Mouse (Mus musculus): ENCODE measurements around the gene Unc13d. TPM values are rescaled to one million over a fixed set of nuclear protein-coding genes. Genes with fewer than 3 reads are reported as not detected.
A peak's percentile ranks its signal among the peaks of the same experiment; 100 is the strongest.
"Not testable (repeated sequence)": the region's sequence is repeated elsewhere in the genome, so short reads cannot be mapped to it uniquely, and the experiment has no call there.

Unc13d gene
- polyA plus RNA-seq (2016; fragmentation: Nextera tagmentation; extraction: Ambion mirVana) = 3.1 and 4.5 TPM in 2 replicates

- H3K27me3 ChIP-seq (ENCODE audit: insufficient read depth, poor library complexity, severe bottlenecking) = no peaks in the 10 kb centered on the region; the same call in 1 of the 2 replicates
- 63% methylated on average over 22 of the region's 22 CpGs for WGBS
- no peaks in the 10 kb centered on the region for H3K9me3 ChIP-seq
- peaks cover 83% of the 10 kb centered on the region for H3K4me1 ChIP-seq (replicated peaks)
- peaks cover 41% of the 10 kb centered on the region for H3K36me3 ChIP-seq
- DNase-seq (ENCODE audit: low spot score) = no peak
- peak within 1 kb of the TSS; percentile 49 for H3K4me3 ChIP-seq
- H3K27ac ChIP-seq = peak within 1 kb of the TSS; percentile 88
These were observed at the start of gene Unc13d for GRCm38 (mm10) chr11:116077446-116078204. Gene Unc13d, minus strand, starts transcription at chr11:116077961.

GRCm38 (mm10) chr11:116126261-116126660 lies 48.5 kb upstream of the Unc13d start:
- H3K36me3 ChIP-seq = peaks cover 13% of the 10 kb centered on the region
- no peak overlapping the region for H3K27ac ChIP-seq
- H3K4me3 ChIP-seq = no peak overlapping the region
- peaks cover 11% of the 10 kb centered on the region for H3K27me3 ChIP-seq (ENCODE audit: insufficient read depth, poor library complexity, severe bottlenecking)
- DNase-seq (ENCODE audit: low spot score) = no peak
- 96% methylated on average over 15 of the region's 15 CpGs for WGBS
- H3K4me1 ChIP-seq (replicated peaks) = peaks cover 43% of the 10 kb centered on the region
- no peaks in the 10 kb centered on the region for H3K9me3 ChIP-seq

GRCm38 (mm10) chr11:116121731-116122245 lies 44.0 kb upstream of the Unc13d start:
- not testable (repeated sequence) for DNase-seq (ENCODE audit: low spot score)

GRCm38 (mm10) chr11:116117819-116118218 lies 40.1 kb upstream of the Unc13d start:
- Histone ChIP-seq H3K27ac (no peak overlapping the region), H3K4me1 (replicated peaks) (peaks cover 19% of the 10 kb centered on the region)
- DNase-seq (ENCODE audit: low spot score) = no peak

More at GRCm38 (mm10) chr11:116121731-116122245, 44.0 kb upstream of the Unc13d start:
- Histone ChIP-seq H3K36me3 (peaks cover 12% of the 10 kb centered on the region), H3K4me1 (replicated peaks) (peaks cover 20% of the 10 kb centered on the region)
- H3K9me3 ChIP-seq; H3K4me3 ChIP-seq; H3K27me3 ChIP-seq (ENCODE audit: insufficient read depth, poor library complexity, severe bottlenecking); H3K27ac ChIP-seq: not testable (repeated sequence)
- 91% methylated on average over 8 of the region's 8 CpGs for WGBS

GRCm38 (mm10) chr11:116117241-116117640 lies 39.5 kb upstream of the Unc13d start:
- no peaks in the 10 kb centered on the region for H3K36me3 ChIP-seq
- peaks cover 19% of the 10 kb centered on the region for H3K4me1 ChIP-seq (replicated peaks)
- H3K4me3 ChIP-seq = no peak overlapping the region
- H3K27ac ChIP-seq = peak overlapping the region; percentile 35; the same call in 1 of the 2 replicates
- WGBS = 66% methylated on average over 12 of the region's 12 CpGs
- DNase-seq (ENCODE audit: low spot score) = no peak
- H3K27me3 ChIP-seq (ENCODE audit: insufficient read depth, poor library complexity, severe bottlenecking) = peaks cover 1% of the 10 kb centered on the region
- no peaks in the 10 kb centered on the region for H3K9me3 ChIP-seq

More at GRCm38 (mm10) chr11:116117819-116118218, 40.1 kb upstream of the Unc13d start:
- no peak overlapping the region for H3K4me3 ChIP-seq
- H3K9me3 ChIP-seq = no peaks in the 10 kb centered on the region
- no peaks in the 10 kb centered on the region for H3K36me3 ChIP-seq
- no peaks in the 10 kb centered on the region; the same call in 1 of the 2 replicates for H3K27me3 ChIP-seq (ENCODE audit: insufficient read depth, poor library complexity, severe bottlenecking)

- Histone ChIP-seq H3K36me3 (no peaks in the 10 kb centered on the region), H3K4me3 (no peak overlapping the region), H3K9me3 (no peaks in the 10 kb centered on the region), H3K27ac (no peak overlapping the region), H3K27me3 (ENCODE audit: insufficient read depth, poor library complexity, severe bottlenecking) (peaks cover 56% of the 10 kb centered on the region), H3K4me1 (replicated peaks) (peaks cover 36% of the 10 kb centered on the region)
- no peak for DNase-seq (ENCODE audit: low spot score)
- WGBS = 85% methylated on average over 19 of the region's 19 CpGs
These were observed 33.9 kb upstream of the Unc13d start for GRCm38 (mm10) chr11:116111611-116112203.

GRCm38 (mm10) chr11:116111067-116111466 lies 33.3 kb upstream of the Unc13d start:
- DNase-seq (ENCODE audit: low spot score) = no peak
- H3K27me3 ChIP-seq (ENCODE audit: insufficient read depth, poor library complexity, severe bottlenecking) = peaks cover 63% of the 10 kb centered on the region
- no peaks in the 10 kb centered on the region for H3K9me3 ChIP-seq
- H3K4me3 ChIP-seq = no peak overlapping the region
- H3K36me3 ChIP-seq = no peaks in the 10 kb centered on the region
- H3K4me1 ChIP-seq (replicated peaks) = peaks cover 43% of the 10 kb centered on the region
- H3K27ac ChIP-seq = no peak overlapping the region
- WGBS = 82% methylated on average over 4 of the region's 4 CpGs

GRCm38 (mm10) chr11:116110540-116110939 lies 32.8 kb upstream of the Unc13d start:
- no peak for DNase-seq (ENCODE audit: low spot score)
- Histone ChIP-seq H3K9me3 (no peaks in the 10 kb centered on the region), H3K36me3 (no peaks in the 10 kb centered on the region), H3K27ac (0 out of 2 replicates have a peak overlapping the region, but pooled peaks have one; percentile 68), H3K4me3 (peak overlapping the region; percentile 45), H3K27me3 (ENCODE audit: insufficient read depth, poor library complexity, severe bottlenecking) (peaks cover 68% of the 10 kb centered on the region), H3K4me1 (replicated peaks) (peaks cover 48% of the 10 kb centered on the region)
- 32% methylated on average over 10 of the region's 10 CpGs for WGBS

GRCm38 (mm10) chr11:116110131-116110530 lies 32.4 kb upstream of the Unc13d start:
- H3K4me3 ChIP-seq = peak overlapping the region; percentile 45
- no peaks in the 10 kb centered on the region for H3K9me3 ChIP-seq
- peaks cover 50% of the 10 kb centered on the region for H3K4me1 ChIP-seq (replicated peaks)
- DNase-seq (ENCODE audit: low spot score) = peak; percentile 33
- H3K27ac ChIP-seq = peak overlapping the region; percentile 68
- WGBS = 3% methylated on average over 35 of the region's 35 CpGs
- H3K27me3 ChIP-seq (ENCODE audit: insufficient read depth, poor library complexity, severe bottlenecking) = peaks cover 72% of the 10 kb centered on the region
- H3K36me3 ChIP-seq = no peaks in the 10 kb centered on the region

- Histone ChIP-seq H3K4me3 (peak overlapping the region; percentile 45), H3K27ac (peak overlapping the region; percentile 68), H3K27me3 (ENCODE audit: insufficient read depth, poor library complexity, severe bottlenecking) (peaks cover 76% of the 10 kb centered on the region), H3K4me1 (replicated peaks) (peaks cover 55% of the 10 kb centered on the region), H3K9me3 (no peaks in the 10 kb centered on the region), H3K36me3 (no peaks in the 10 kb centered on the region)
- WGBS = 2% methylated on average over 70 of the region's 70 CpGs
- DNase-seq (ENCODE audit: low spot score) = peak; percentile 42
These were observed 31.8 kb upstream of the Unc13d start for GRCm38 (mm10) chr11:116109441-116110081.

- 6% methylated on average over 23 of the region's 23 CpGs for WGBS
- no peaks in the 10 kb centered on the region for H3K9me3 ChIP-seq
- peak; percentile 37 for DNase-seq (ENCODE audit: low spot score)
- H3K4me1 ChIP-seq (replicated peaks) = peaks cover 65% of the 10 kb centered on the region
- peak overlapping the region; percentile 45 for H3K4me3 ChIP-seq
- peaks cover 80% of the 10 kb centered on the region for H3K27me3 ChIP-seq (ENCODE audit: insufficient read depth, poor library complexity, severe bottlenecking)
- no peak overlapping the region for H3K27ac ChIP-seq
- H3K36me3 ChIP-seq = no peaks in the 10 kb centered on the region
These were observed 30.8 kb upstream of the Unc13d start for GRCm38 (mm10) chr11:116108464-116109137.

GRCm38 (mm10) chr11:116107777-116108285 lies 30.1 kb upstream of the Unc13d start:
- peak; percentile 19 for DNase-seq (ENCODE audit: low spot score)
- peaks cover 72% of the 10 kb centered on the region for H3K4me1 ChIP-seq (replicated peaks)

More at GRCm38 (mm10) chr11:116107777-116108285, 30.1 kb upstream of the Unc13d start:
- 9% methylated on average over 19 of the region's 19 CpGs for WGBS
- Histone ChIP-seq H3K9me3 (no peaks in the 10 kb centered on the region), H3K27me3 (ENCODE audit: insufficient read depth, poor library complexity, severe bottlenecking) (peaks cover 80% of the 10 kb centered on the region), H3K36me3 (no peaks in the 10 kb centered on the region), H3K27ac (peak overlapping the region; percentile 16; the same call in 1 of the 2 replicates), H3K4me3 (peak overlapping the region; percentile 45; the same call in 1 of the 2 replicates)
